Mouse (Mus musculus) heart, embryonic 10.5 days (tissue): ENCODE measurements at regions not wholly inside any gene's neighbourhood (a gene's known extent, or its start where the extent isn't known, plus 50 kb on each side); places are given as distances from the start of the nearest gene placed in this dataset.

ENCODE experiments used
- DNase-seq: peaks from one replicate; pipeline ENCODE4 v3.0.0-alpha.2; 2017; ENCODE audit warnings: low spot score
- H3K27ac ChIP-seq: fragments of 300-500 bp; sonication (generic); 2 replicates; pipeline ENCODE4 v1.5.1; 2016; ENCODE audit warnings: mild to moderate bottlenecking
- H3K27me3 ChIP-seq: fragments of 300-500 bp; sonication (generic); 2 replicates; pipeline ENCODE4 v1.6.1; 2016; ENCODE audit warnings: mild to moderate bottlenecking; ENCODE audit not compliant: poor library complexity, insufficient read depth, severe bottlenecking
- H3K36me3 ChIP-seq: fragments of 300-500 bp; sonication (generic); 2 replicates; pipeline ENCODE4 v1.6.1; 2016; ENCODE audit warnings: mild to moderate bottlenecking, moderate library complexity
- H3K4me1 ChIP-seq: fragments of 300-500 bp; sonication (generic); 2 replicates; pipeline ENCODE4 v1.6.1; 2016; ENCODE audit warnings: mild to moderate bottlenecking
- H3K4me3 ChIP-seq: fragments of 300-500 bp; sonication (generic); 2 replicates; pipeline ENCODE4 v1.5.1; 2016; ENCODE audit warnings: mild to moderate bottlenecking, moderate library complexity
- H3K9me3 ChIP-seq: fragments of 300-500 bp; sonication (generic); 2 replicates; pipeline ENCODE4 v1.6.1; 2016; ENCODE audit warnings: mild to moderate bottlenecking, moderate library complexity
- WGBS: fragments of 180-500 bp; shearing (Covaris S2); methylation state at CpG from one replicate; pipeline ENCODE4 v1.1.7; 2016; 5-methylcytosine and 5-hydroxymethylcytosine counted together

DNA sequence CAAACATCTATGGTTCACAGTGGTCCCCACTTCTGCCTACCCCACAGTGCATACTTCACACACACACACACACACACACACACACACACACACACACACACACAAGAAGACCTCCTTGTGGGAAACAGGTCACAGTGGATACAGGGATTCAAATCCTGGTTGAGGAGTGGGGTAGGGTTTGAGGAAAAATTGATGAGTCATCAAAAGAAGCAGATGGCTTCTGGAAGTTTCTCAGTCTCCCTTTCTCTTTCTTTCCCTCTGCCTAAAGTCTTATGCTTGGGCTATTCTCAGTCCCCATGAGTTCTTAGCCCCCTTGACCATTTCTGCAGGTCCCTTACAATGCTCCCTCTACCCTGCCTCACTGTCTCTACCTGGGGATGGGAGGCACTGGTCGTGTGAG lies 56.4 kb downstream of the Rassf10 start:
- Histone ChIP-seq H3K27me3 (no peaks in the 10 kb centered on the region), H3K9me3 (no peaks in the 10 kb centered on the region), H3K4me1 (0 out of 2 replicates have a peak, but pooled peaks cover 3% of the 10 kb centered on the region), H3K36me3 (no peaks in the 10 kb centered on the region), H3K27ac (no peak overlapping the region), H3K4me3 (no peak overlapping the region)
- DNase-seq: no peak
- WGBS: 89% methylated on average over 1 of the region's 1 CpGs

GRCm38 (mm10) chr7:113017092-113017755 lies 63.5 kb downstream of the Rassf10 start:
- Histone ChIP-seq H3K36me3 (no peaks in the 10 kb centered on the region), H3K4me1 (peaks cover 8% of the 10 kb centered on the region; the same call in 1 of the 2 replicates), H3K4me3 (no peak overlapping the region), H3K9me3 (no peaks in the 10 kb centered on the region), H3K27ac (0 out of 2 replicates have a peak overlapping the region, but pooled peaks have one; percentile 47), H3K27me3 (no peaks in the 10 kb centered on the region)
- 35% methylated on average over 8 of the region's 8 CpGs for whole genome bisulfite sequencing
- DNase-seq: no peak

GRCm38 (mm10) chr7:113021412-113021811 lies 67.7 kb downstream of the Rassf10 start:
- H3K9me3 ChIP-seq: no peaks in the 10 kb centered on the region
- DNase-seq: no peak
- H3K27me3 ChIP-seq: 0 out of 2 replicates have a peak, but pooled peaks cover 4% of the 10 kb centered on the region
- H3K36me3 ChIP-seq: no peaks in the 10 kb centered on the region
- peaks cover 8% of the 10 kb centered on the region; the same call in 1 of the 2 replicates for H3K4me1 ChIP-seq
- H3K27ac ChIP-seq: no peak overlapping the region
- no peak overlapping the region for H3K4me3 ChIP-seq
- WGBS: 47% methylated on average over 5 of the region's 5 CpGs

- peaks cover 2% of the 10 kb centered on the region; the same call in 1 of the 2 replicates for H3K4me1 ChIP-seq
- no peak for DNase-seq
- H3K4me3 ChIP-seq: no peak overlapping the region
- no peaks in the 10 kb centered on the region for H3K36me3 ChIP-seq
- H3K9me3 ChIP-seq: no peaks in the 10 kb centered on the region
- H3K27ac ChIP-seq: no peak overlapping the region
- WGBS: 29% methylated on average over 2 of the region's 2 CpGs
- 0 out of 2 replicates have a peak, but pooled peaks cover 4% of the 10 kb centered on the region for H3K27me3 ChIP-seq
Observed at GRCm38 (mm10) chr7:113022516-113022915, 68.8 kb downstream of the Rassf10 start.

- WGBS: 91% methylated on average over 1 of the region's 1 CpGs
- no peak for DNase-seq
- H3K4me1 ChIP-seq: peaks cover 11% of the 10 kb centered on the region
- H3K36me3 ChIP-seq: no peaks in the 10 kb centered on the region
- no peak overlapping the region for H3K4me3 ChIP-seq
- no peak overlapping the region for H3K27ac ChIP-seq
- H3K27me3 ChIP-seq: 0 out of 2 replicates have a peak, but pooled peaks cover 4% of the 10 kb centered on the region
- no peaks in the 10 kb centered on the region for H3K9me3 ChIP-seq
Observed at GRCm38 (mm10) chr7:113025758-113026157, 72.0 kb downstream of the Rassf10 start.

GRCm38 (mm10) chr7:113026290-113027075 lies 72.7 kb downstream of the Rassf10 start:
- Histone ChIP-seq H3K9me3 (no peaks in the 10 kb centered on the region), H3K27ac (no peak overlapping the region)

DNA sequence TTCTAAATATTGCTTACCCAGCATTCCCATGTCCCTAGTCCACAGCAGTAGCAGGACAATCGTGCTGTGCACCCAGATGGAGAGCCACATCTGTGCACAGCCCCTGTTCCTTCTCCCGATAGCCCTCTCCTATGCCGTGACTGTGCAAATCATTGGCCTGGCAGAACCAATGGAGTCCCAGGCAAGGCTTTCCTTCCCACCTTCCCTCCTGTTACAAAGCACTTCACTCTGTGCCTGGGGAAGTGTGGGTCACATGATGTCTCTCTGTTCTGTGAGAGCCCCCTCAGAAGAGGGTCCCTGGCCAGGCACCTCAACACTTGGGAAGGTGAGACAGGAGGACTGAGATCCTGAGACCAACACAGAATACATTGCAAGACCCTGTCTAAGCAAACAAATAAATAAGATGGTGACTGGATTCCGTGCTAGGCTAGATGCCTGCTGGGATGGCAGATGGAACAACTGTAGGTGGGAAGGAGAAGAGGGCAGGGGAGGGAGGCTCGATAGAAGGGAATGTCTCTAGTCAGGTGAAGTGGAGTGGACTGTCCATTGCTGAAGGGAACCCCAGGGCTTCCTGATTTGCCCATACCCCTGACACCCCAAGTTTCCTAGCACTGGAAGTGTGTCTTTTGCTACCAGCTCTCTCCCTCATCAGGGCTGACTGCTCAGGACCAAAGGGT lies 73.5 kb downstream of the Rassf10 start:
- peaks cover 11% of the 10 kb centered on the region for H3K4me1 ChIP-seq
- 0 out of 2 replicates have a peak, but pooled peaks cover 4% of the 10 kb centered on the region for H3K27me3 ChIP-seq
- H3K9me3 ChIP-seq: no peaks in the 10 kb centered on the region
- WGBS: 56% methylated on average over 5 of the region's 5 CpGs
- H3K36me3 ChIP-seq: no peaks in the 10 kb centered on the region
- no peak overlapping the region for H3K4me3 ChIP-seq
- no peak overlapping the region for H3K27ac ChIP-seq
- DNase-seq: no peak

More at GRCm38 (mm10) chr7:113026290-113027075, 72.7 kb downstream of the Rassf10 start:
- H3K36me3 ChIP-seq: no peaks in the 10 kb centered on the region
- no peak overlapping the region for H3K4me3 ChIP-seq
- 0 out of 2 replicates have a peak, but pooled peaks cover 4% of the 10 kb centered on the region for H3K27me3 ChIP-seq
- peaks cover 11% of the 10 kb centered on the region for H3K4me1 ChIP-seq
- WGBS: 72% methylated on average over 10 of the region's 10 CpGs
- no peak for DNase-seq

DNA sequence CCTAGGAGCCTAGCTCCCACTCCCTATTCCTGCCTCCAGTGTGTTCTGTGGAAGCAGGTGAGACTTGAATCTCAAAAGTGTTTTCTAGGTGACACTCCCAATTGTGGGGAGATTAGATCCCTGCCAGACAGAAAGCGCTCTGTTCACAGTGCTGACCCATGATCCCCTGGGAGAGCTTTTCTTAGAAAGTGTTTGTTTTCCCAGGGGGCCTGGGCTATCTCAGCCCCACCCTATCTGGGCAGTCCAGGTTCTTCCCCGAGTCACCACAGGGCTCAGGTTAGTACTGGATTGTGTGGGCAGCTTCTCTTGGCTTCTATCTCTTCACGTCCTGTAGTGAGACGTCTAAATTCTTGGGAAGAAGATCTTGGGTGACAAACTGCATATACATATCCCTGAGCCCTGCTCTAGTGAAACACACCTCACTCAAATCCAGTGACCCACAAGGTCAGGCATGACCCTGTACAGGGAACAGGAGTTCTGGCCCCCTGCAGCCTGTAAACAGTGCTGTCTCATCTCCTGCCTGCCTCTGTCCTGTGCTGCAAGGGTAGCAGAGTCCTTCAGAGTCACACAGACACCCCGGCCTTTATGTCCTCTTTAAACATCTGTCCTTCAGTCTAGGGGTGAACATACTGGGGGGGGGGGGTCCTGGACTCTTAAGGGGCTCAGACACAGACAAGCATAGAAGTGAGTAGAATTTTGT lies 76.4 kb downstream of the Rassf10 start:
- peak overlapping the region; percentile 63 for H3K27ac ChIP-seq
- 24% methylated on average over 5 of the region's 5 CpGs for WGBS
- no peaks in the 10 kb centered on the region for H3K27me3 ChIP-seq

DNA sequence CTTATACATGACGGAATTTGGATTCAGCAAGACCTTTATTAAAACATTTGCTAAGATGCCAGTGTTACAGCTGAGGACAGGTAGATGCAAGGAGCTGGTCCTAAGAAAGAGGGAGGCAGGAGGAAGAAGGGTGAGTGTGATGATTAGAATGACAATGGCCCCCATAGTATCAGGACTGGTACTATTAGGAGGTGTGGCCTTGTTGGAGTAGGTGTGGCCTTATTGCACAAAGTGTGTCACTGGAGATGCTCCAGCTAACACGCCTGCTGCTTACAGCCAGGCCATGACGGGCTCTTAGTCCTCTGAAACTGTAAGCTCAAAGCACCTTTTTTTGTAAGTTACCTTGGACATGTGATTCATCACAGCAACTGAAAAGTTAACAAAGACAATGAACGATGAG lies 82.0 kb downstream of the Rassf10 start:
- Histone ChIP-seq H3K27me3 (no peaks in the 10 kb centered on the region), H3K4me3 (no peak overlapping the region), H3K36me3 (no peaks in the 10 kb centered on the region), H3K4me1 (no peaks in the 10 kb centered on the region; the same call in 1 of the 2 replicates), H3K27ac (no peak overlapping the region), H3K9me3 (no peaks in the 10 kb centered on the region)
- DNase-seq: no peak
- 80% methylated on average over 4 of the region's 4 CpGs for WGBS

More for the DNA sequence above, 76.4 kb downstream of the Rassf10 start:
- DNase-seq: peak; percentile 82
- H3K36me3 ChIP-seq: no peaks in the 10 kb centered on the region
- peaks cover 11% of the 10 kb centered on the region for H3K4me1 ChIP-seq
- no peaks in the 10 kb centered on the region for H3K9me3 ChIP-seq
- no peak overlapping the region for H3K4me3 ChIP-seq

GRCm38 (mm10) chr7:113037825-113038613 lies 84.3 kb downstream of the Rassf10 start:
- no peak for DNase-seq
- Histone ChIP-seq H3K4me3 (no peak overlapping the region), H3K27ac (no peak overlapping the region), H3K9me3 (no peaks in the 10 kb centered on the region), H3K4me1 (peaks cover 4% of the 10 kb centered on the region), H3K27me3 (no peaks in the 10 kb centered on the region), H3K36me3 (no peaks in the 10 kb centered on the region)
- 72% methylated on average over 12 of the region's 12 CpGs for WGBS

DNA sequence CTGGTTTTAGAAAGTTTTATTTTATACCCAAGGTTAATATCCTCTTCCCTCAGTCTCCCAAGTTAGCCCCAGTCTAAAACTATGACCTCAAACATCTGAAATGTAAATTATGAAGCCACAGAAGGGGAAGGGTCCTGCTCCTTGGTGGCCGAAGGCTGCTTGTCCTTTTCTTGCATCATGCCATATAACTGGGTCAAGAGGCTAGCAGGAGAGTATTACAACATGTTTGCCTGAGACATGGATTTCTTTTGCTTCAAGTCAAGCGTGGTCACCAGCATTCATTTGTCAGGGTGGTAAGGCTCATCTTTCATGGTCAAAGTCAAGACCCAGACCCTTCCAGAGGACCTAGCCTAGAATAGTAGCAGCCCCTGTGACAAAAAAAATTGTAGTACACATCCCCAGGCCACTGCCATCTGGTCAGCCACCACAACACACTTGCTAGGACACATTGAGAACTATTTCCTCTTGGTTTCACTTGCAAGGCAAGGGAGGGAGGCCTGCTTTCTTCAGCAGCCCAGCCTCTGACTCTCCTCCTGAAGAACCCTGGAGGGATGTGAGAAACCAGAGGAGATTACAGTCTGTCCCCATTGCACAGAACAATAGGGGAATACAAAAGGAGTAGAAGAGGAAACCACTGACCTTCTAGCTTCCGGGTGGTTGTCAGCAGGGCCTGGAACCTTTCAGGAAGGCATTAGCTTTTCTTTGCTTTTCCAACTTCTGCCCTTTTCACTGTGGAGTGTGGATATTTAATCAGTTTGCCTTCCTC lies 85.3 kb downstream of the Rassf10 start:
- WGBS: 71% methylated on average over 3 of the region's 3 CpGs

More for the DNA sequence above, 85.3 kb downstream of the Rassf10 start:
- Histone ChIP-seq H3K27ac (0 out of 2 replicates have a peak overlapping the region, but pooled peaks have one; percentile 53), H3K9me3 (no peaks in the 10 kb centered on the region), H3K27me3 (no peaks in the 10 kb centered on the region), H3K4me1 (peaks cover 4% of the 10 kb centered on the region), H3K4me3 (no peak overlapping the region), H3K36me3 (no peaks in the 10 kb centered on the region)
- no peak for DNase-seq
